Mouse (Mus musculus) adrenal gland, postnatal 10 days (tissue): ENCODE measurements at regions not wholly inside any gene's neighbourhood (a gene's known extent, or its start where the extent isn't known, plus 50 kb on each side); places are given as distances from the start of the nearest gene placed in this dataset.
"Not testable (repeated sequence)": the region's sequence is repeated elsewhere in the genome, so short reads cannot be mapped to it uniquely, and the experiment has no call there.

Experiments
- DNase-seq: peaks from one replicate; pipeline ENCODE4 v3.0.0; 2021; ENCODE audit warnings: mixed read lengths

GRCm38 (mm10) chr11:9932360-9933265 lies 740.9 kb downstream of the Abca13 start:
- DNase-seq: no peak

GRCm38 (mm10) chr11:9962696-9963202 lies 771.0 kb downstream of the Abca13 start:
- no peak for DNase-seq

- no peak for DNase-seq
These were observed 791.2 kb downstream of the Abca13 start for GRCm38 (mm10) chr11:9982974-9983373.

GRCm38 (mm10) chr11:9994601-9995166 lies 802.9 kb downstream of the Abca13 start:
- DNase-seq: no peak

- no peak for DNase-seq
These were observed 803.6 kb downstream of the Abca13 start for GRCm38 (mm10) chr11:9995356-9995755.

GRCm38 (mm10) chr11:9997532-9998138 lies 805.9 kb downstream of the Abca13 start:
- peak; percentile 34 for DNase-seq

GRCm38 (mm10) chr11:10002170-10002569 lies 810.4 kb downstream of the Abca13 start:
- no peak for DNase-seq

GRCm38 (mm10) chr11:10006881-10007280 lies 815.1 kb downstream of the Abca13 start:
- DNase-seq: no peak

GRCm38 (mm10) chr11:10046593-10046992 lies 854.9 kb downstream of the Abca13 start:
- no peak for DNase-seq

- no peak for DNase-seq
These were observed 860.0 kb downstream of the Abca13 start for GRCm38 (mm10) chr11:10051584-10052210.

GRCm38 (mm10) chr11:10071881-10072280 lies 880.1 kb downstream of the Abca13 start:
- no peak for DNase-seq

- no peak for DNase-seq
These were observed 896.2 kb downstream of the Abca13 start for GRCm38 (mm10) chr11:10087939-10088338.

GRCm38 (mm10) chr11:10102314-10102713 lies 910.6 kb downstream of the Abca13 start:
- not testable (repeated sequence) for DNase-seq

GRCm38 (mm10) chr11:10105077-10105476 lies 913.3 kb downstream of the Abca13 start:
- no peak for DNase-seq

GRCm38 (mm10) chr11:10142161-10142560 lies 950.4 kb downstream of the Abca13 start:
- DNase-seq: no peak

GRCm38 (mm10) chr11:10149160-10149559 lies 957.4 kb downstream of the Abca13 start:
- DNase-seq: no peak

GRCm38 (mm10) chr11:10153836-10154235 lies 960.2 kb upstream of the Vwc2 start:
- no peak for DNase-seq

- DNase-seq: no peak
These were observed 920.3 kb upstream of the Vwc2 start for GRCm38 (mm10) chr11:10193738-10194137.

GRCm38 (mm10) chr11:10194774-10195173 lies 919.2 kb upstream of the Vwc2 start:
- no peak for DNase-seq

GRCm38 (mm10) chr11:10201021-10201420 lies 913.0 kb upstream of the Vwc2 start:
- DNase-seq: peak; percentile 6

- DNase-seq: no peak
These were observed 908.8 kb upstream of the Vwc2 start for GRCm38 (mm10) chr11:10205257-10205656.
